Mouse (Mus musculus): ENCODE data around the gene Mfap2.
A peak's percentile ranks its signal among the peaks of the same experiment; 100 is the strongest.

Gene Mfap2

GRCm38 (mm10) chr4:141010118-141010517, at the start of gene Mfap2:
Gene Mfap2 (plus strand): TSS chr4:141010418.
- no peak for DNase-seq (ENCODE audit: low read depth, low spot score)

DNA sequence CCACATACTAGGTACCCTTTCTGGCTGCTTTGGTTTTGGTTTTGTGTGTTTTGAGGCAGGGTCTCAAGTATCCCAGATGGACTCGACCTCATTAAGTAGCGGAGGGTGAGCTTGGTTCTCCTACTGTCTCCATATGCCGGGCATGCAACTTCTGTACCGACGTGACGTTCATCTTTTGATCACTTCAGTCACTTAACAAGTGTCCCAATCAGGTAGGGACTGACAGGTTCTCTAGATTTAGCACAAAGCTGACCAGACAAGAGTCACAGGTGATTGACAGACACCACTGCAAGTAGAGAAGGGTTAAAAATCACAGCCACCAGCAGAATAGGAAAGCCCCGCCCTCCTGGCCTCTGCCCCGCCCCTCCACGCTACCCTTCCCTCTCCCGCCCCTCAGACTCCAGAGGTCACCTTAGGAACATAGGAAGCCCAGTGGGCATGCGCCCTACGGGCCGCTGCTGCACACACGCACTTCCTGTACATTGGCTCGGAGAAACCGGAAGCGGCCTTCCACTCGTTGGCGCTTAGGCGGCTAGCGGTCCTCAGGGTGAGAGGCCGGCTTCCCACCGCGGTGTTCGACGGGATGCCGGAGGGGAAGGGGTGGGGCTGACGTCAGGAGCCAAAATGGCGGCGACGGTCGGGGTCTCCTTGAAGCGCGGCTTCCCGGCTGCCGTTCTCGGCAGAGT, 49.3 kb upstream of the Mfap2 start, which contains the start of gene Sdhb:
Gene Sdhb (plus strand): TSS at position 423 of the 686 bp plus-strand sequence.
- DNase-seq (ENCODE audit: low read depth, low spot score) = peak; percentile 100

DNA sequence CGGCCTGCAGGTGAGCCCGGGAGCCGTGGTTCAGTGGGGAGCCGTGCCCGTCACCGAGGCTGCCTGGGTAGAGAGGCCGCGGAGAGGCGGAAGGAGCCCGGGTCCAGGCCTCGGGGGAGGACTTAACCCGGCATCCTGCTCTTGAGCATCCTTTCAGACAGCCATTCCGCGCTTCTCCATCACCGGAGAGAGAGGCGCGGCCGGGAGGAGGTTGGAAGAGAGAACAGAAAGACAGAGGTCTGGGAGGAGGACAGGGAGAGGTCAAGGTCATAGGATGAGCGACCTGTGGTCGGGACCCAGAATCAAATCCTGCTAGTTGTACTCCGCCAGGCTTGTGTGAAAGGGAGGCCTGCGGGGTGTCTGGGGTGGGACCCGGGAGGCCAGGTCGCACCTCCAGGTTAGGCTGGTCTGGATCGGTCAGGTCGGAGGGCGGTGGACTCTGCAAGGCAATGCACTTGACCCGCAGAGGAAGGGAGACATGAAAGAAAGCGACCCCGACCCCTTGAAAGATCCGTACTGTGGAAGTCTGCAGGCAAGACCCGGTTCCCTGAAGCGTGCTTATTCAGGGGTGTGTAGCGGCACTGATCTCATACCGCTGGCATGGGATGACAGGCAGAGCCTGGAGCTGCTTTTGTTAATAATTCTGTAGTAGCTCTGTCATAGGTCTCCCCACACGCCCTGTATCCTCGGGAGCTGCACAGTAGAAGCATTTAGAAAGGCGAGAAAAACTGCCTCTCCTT, 48.6 kb upstream of the Mfap2 start:
- peak; percentile 36 for DNase-seq (ENCODE audit: low read depth, low spot score)

GRCm38 (mm10) chr4:140962207-140962909, 47.9 kb upstream of the Mfap2 start:
- DNase-seq (ENCODE audit: low read depth, low spot score) = no peak

DNA sequence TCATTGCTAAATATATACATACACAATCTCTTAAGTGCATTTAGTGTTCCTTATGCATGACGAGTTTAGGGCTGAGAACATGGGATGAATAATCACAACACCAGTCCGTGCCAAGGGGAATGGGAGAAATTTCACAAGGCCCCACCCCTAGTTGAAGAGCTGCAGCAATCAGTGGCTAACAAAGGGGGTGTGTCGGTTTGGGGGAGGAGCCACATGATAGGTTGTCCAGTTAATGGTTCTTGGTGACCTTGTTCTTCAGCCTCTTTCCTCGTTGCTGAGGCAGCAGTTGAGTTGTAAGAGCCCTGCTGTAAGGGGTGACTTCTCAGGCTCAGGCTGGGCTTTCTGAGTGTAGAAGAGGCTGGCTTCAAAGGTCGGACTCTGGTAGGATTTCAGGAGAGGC, 47.3 kb upstream of the Mfap2 start:
- DNase-seq (ENCODE audit: low read depth, low spot score) = peak; percentile 62

DNA sequence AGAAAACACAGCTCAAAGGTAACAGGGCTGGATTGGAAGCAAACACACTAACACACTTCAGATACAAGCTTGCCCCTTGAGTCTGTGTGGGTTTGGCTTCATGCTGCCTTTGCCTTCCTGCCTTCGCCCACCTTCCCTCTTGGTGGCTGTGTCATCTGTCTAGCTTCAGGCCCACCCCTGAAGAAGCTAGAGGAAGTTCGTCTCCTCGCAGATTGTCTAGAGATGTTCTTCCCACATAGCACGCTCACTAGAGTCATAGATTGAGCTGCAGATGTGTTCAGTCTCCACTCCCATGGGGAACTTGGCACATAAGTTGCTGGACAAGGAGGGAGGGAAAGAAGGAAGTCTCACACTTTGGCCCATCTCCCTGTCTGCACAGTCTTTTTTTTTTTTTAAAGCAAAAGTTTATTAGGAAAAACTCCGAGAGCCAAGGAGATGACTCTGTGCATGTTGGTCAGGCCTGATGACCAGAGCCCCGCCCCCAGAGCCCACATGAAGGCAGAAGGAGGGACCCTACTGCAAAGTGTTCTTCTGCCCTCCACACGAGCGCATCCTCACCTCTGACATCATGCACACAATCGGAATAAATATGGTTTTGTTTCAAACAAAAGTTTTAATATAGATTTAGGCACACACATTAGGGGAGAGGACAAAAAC, 46.1 kb upstream of the Mfap2 start:
- DNase-seq (ENCODE audit: low read depth, low spot score) = peak; percentile 75

GRCm38 (mm10) chr4:140964620-140965019, 45.6 kb upstream of the Mfap2 start:
- peak; percentile 90 for DNase-seq (ENCODE audit: low read depth, low spot score)

DNA sequence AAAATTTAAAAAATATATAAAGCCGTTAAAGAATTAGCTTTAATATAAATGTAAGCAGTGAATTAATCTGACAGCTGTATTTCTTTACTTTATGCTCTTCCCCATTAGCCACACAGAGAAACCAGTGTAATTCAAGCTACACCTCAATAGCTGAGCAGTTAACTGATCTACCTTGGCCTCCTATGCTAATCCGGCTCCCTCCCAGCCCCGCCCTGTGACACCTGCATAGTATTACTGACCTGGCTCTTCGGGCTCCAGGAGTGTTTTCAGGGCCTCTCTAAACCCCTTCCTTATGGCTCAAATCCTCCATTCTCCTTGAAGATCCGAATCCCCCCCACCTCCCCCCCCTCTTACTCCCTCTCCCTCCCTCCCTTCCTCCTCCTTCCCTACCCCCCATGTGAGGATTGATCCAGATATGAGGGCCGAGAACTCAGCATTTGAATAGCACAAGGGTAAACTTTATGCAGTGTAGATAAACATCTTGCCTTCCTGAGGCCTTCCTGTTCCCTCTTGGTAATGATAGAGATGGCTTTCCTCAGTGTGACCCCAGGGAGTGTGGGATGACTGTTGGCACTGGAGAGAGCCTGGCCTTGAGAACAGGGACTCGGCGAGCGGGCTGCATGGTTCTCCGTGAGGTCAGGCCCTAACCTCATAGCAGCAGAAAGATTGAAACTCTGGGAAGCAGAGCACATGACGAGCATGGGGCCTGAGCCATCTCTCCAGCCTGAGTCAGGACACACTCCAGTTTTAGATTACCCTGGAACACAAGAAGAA, 42.6 kb upstream of the Mfap2 start:
- no peak for DNase-seq (ENCODE audit: low read depth, low spot score)

DNA sequence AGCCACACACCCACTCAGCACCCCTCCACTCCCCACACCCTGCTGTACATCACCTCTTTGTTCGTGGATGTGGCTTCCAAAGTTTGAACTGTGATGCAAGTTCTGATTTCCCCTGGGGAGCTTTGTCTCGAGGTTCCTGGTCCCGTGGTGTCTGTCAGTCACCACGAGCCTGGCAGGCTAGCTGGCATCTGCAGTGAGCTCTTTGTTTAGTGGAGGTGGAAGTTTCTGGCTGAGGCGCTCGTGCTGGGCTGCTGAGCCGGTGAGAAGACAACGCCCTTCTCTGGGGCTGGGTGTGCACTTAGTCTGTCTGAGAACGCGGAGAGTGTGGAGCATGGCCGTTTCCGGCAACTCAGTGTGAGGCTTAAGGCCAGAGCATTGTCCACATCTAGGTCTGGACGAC, 38.5 kb upstream of the Mfap2 start:
- DNase-seq (ENCODE audit: low read depth, low spot score) = no peak

DNA sequence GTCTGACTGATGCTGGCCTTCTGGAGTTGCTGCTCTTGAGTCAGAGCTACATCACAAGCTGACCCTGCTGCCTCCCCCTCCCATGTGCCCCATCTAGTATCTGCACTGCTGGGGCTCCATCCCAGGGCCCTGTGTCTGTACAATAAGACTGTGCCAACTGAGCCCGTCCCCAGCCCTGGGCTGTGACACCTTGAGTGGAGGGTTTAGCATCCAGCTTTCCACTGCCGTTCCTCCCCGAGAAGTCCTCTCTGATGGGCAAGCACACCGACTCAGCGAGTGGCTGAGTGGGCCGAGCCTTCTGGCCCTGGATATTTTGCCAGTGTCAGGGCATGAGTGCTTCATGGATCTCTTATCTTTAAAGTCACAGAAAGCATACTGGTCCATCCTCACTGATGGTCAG, 35.8 kb upstream of the Mfap2 start:
- no peak for DNase-seq (ENCODE audit: low read depth, low spot score)

- DNase-seq (ENCODE audit: low read depth, low spot score) = no peak
These were observed 34.9 kb upstream of the Mfap2 start for GRCm38 (mm10) chr4:140975356-140975755.

- DNase-seq (ENCODE audit: low read depth, low spot score) = no peak
These were observed 32.9 kb upstream of the Mfap2 start for GRCm38 (mm10) chr4:140977278-140977677.

DNA sequence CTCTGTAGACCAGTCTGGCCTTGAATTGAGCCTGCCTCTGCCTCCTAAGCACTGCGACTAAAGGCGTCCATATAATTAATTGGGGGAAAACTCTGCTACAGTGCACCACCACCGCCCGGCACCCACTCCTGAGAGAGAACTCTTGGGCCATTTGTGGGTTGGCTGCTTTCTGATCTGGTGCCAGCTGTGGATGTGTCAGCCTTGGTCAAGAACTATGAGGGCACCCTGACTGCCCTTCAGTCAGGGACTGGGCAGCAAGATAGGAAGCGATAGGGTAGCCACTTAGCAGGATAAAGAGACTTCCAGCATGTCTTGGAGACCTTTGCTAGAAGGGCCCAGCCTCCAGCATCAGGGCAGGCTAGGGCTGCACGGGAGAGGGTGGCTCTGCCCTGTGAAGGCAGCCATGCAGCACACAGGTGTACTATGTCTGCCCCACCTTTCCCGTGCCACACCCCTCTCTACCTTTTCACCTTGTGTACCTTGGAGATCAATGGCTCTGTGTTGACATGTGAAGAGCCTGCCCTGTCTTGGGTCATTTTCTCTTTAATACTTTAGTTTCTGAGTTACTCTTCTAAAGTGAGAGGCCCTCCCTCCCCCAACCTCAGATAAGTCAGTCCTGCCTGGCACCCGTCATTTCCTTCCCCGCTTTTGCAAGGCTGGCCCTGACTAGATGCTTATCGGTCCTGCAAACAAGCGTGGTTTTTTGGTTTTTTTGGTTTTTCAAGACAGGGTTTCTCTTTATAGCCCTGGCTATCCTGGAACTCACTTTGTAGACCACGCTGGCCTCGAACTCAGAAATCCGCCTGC, 32.1 kb upstream of the Mfap2 start:
- no peak for DNase-seq (ENCODE audit: low read depth, low spot score)

DNA sequence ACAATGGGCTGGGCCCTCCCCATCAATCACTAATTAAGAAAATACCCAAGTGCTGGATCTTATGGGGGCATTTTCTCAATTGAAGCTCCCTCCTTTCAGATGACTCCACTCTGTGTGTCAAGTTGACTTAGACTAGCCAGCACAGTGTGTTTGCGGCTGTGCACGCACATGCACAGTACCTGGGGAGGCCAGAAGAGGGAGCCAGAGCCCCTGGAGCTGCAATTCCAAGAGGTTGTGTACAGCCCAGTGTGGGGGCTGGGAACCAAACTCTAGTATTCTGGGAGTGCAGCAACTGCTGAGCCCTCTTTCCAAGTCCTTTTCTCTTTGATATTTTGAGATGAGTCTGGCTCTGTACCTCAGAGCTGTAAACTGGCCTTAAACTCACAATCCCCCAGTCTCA, 28.6 kb upstream of the Mfap2 start:
- DNase-seq (ENCODE audit: low read depth, low spot score) = peak; percentile 29

- DNase-seq (ENCODE audit: low read depth, low spot score) = no peak
These were observed 27.4 kb upstream of the Mfap2 start for GRCm38 (mm10) chr4:140982808-140983207.

DNA sequence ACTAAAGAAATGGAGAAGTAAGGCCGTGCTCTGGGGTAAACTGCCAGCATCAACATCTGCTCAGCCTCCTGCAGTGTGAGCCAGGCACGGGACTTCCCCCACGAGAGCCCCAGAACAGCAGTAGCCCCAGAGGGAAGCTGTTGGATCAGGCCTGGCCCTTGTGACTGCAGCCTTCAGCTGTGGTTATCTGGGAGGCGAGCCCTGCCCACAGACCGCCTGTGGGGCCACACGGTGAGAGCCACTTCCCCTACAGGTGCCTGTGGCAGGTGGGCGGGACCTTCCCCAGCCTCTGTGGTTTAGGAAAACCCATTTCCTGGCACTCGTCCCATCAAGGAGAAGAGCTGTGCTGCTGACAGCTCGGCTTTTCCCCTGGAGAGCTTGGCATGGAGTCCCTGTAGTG, 26.8 kb upstream of the Mfap2 start:
- DNase-seq (ENCODE audit: low read depth, low spot score) = peak; percentile 67

DNA sequence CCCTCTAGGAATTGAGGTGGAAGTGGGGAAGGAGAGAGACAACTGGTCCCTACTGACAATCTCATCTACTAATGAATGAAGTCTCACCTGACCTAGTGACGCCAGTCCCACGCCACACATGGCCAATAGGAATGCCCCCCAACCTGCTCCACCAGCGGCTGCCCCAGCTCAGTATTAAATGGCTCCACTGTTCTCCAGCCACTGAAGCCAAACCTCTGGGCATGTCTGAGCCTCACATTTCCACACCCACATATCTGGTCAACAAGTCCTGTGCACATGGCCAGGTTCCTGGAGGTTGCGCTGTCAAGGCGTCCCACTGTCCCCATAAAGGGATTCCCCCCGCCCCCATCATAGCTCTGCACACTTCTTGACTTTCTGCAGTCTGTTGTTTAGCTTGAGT, 25.7 kb upstream of the Mfap2 start:
- no peak for DNase-seq (ENCODE audit: low read depth, low spot score)

DNA sequence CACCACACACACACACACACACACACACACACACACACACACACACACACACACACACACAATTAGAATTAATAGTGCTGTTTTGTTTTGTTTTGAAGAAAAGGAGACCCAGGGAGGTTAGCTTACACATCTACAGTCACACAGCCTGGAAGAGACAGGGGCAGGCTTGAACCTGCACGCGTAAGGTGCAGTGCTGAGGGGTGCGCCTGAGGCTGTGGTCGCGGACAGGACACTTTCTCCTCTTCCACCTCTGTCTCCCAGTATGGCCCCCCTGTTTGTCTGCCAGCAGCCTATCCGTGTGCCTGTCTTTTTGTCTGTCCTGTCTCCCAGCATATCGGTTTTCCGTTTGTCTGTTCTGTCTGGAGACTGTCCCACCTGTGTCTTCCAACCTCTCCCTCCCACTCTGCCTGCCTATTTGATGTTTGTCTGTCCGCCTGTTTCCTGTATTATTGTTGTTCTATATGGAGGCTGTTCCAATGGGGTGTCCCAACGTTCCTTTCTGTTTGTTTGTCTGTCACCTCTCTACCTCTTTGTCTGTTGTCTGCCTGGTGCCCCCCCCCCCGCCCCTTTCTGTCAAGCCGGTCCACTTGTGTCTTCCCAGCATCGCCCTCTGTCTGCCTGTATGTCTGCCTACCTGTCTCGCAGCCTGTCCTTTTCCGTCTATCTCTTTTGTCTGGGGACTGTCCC, 24.1 kb upstream of the Mfap2 start:
- DNase-seq (ENCODE audit: low read depth, low spot score) = no peak

DNA sequence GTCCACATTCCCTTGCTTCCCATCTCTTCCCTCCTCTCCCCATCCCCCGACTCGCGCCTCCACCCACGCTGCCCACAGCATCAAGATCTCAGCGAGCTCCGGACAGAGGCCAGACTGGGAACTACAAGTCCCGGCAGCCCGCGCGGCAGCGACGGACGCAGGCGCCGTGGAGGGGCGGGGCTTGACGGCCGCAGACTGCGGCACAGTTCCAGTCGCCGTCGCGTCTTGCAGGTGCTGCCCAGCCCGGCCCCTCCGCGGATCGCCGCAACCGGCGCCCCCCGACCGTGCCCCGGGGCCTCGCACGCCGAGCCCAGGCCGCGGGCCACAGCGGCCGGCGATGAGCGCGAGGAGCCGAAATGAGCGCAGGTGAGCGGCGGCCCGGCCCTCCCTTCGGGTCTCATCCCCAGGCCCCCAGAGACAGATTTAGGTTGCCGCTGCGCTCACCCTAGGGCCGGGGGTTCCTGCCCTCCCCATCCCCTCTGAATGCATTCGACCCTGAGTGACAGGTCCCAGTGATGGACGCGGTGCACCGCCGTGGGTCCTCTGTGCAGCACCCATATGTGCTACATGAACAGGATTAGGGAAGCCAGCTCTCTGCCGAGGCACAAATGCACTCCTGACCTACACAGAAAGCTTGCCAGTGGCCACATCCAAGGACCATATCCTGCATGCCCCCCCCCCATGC, 23.4 kb upstream of the Mfap2 start, which contains the start of gene Atp13a2:
Gene Atp13a2 (plus strand): TSS at position 163 of the 685 bp plus-strand sequence.
- DNase-seq (ENCODE audit: low read depth, low spot score) = peak; percentile 96

Measured in brain, adult 2 months (tissue).